Mouse (Mus musculus): Measurements from ENCODE around the gene Olfr1018. TPM values are rescaled to one million over a fixed set of nuclear protein-coding genes. Genes with fewer than 3 reads are reported as not detected.

Olfr1018 gene
- not detected for total RNA-seq (2021)

DNA sequence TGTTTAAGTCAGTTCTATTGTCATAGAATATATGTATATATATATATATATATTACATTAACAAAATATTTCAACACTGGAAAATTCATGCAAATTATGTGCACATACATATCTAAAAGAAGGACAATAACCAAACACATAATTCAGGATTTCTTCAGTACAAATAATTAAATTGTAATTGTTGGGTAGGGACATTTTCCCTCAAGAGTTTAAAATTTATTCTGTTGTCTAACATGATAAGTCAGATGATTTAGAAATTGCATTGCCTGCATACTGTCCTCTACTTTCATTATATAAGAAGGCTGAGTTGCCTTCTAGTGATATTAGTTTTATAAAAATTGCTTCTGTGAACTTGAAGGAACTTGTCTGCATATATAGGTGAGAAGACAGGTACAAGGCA lies at the start of gene Olfr1018:
TSS of gene Olfr1018 (plus strand) at position 301 of the 400 bp plus-strand sequence.
- no peak for DNase-seq

- DNase-seq: no peak
Observed at GRCm38 (mm10) chr2:85772413-85772812, 45.9 kb upstream of the Olfr1018 start, which contains the start of gene Olfr1014. TSS of gene Olfr1014 (plus strand) at chr2:85772713.

GRCm38 (mm10) chr2:85781717-85782116 lies 36.6 kb upstream of the Olfr1018 start, which contains the start of gene Olfr1015:
TSS of gene Olfr1015 (plus strand) at chr2:85782017.
- DNase-seq: no peak

- DNase-seq: no peak
Observed at GRCm38 (mm10) chr2:85792331-85792730, 25.9 kb upstream of the Olfr1018 start.

GRCm38 (mm10) chr2:85802444-85802843 lies 15.8 kb upstream of the Olfr1018 start, which contains the start of gene Olfr1016:
TSS of gene Olfr1016 (minus strand) at chr2:85802544.
- no peak for DNase-seq

- DNase-seq: no peak
Observed at GRCm38 (mm10) chr2:85804501-85804900, 13.8 kb upstream of the Olfr1018 start.

GRCm38 (mm10) chr2:85845383-85845782 lies 27.1 kb downstream of the Olfr1018 start, which contains the start of gene Olfr1019:
TSS of gene Olfr1019 (minus strand) at chr2:85845483.
- DNase-seq: no peak

GRCm38 (mm10) chr2:85846730-85847129 lies 28.5 kb downstream of the Olfr1018 start, which contains the start of gene Olfr1020:
TSS of gene Olfr1020 (plus strand) at chr2:85847030.
- DNase-seq: no peak

- DNase-seq: no peak
Observed at GRCm38 (mm10) chr2:85868294-85868693, 50.0 kb downstream of the Olfr1018 start, which contains the start of gene Olfr1022. TSS of gene Olfr1022 (plus strand) at chr2:85868594.

Other genes with a start within 250 kb of the Olfr1018 start
- gene Olfr996, start 239.3 kb upstream of the Olfr1018 start, total RNA-seq (2021): not detected
- not detected for gene Olfr998, start 229.5 kb upstream of the Olfr1018 start, total RNA-seq (2021)
- not detected for gene Olfr1000, start 206.6 kb upstream of the Olfr1018 start, total RNA-seq (2021)
- not detected for gene Olfr1002, start 167.8 kb upstream of the Olfr1018 start, total RNA-seq (2021)
- gene Olfr154, start 154.0 kb upstream of the Olfr1018 start, total RNA-seq (2021): not detected
- gene Olfr1006, start 139.7 kb upstream of the Olfr1018 start, total RNA-seq (2021): not detected
- not detected for gene Olfr1008, start 129.0 kb upstream of the Olfr1018 start, total RNA-seq (2021)
- gene Olfr1009, start 103.1 kb upstream of the Olfr1018 start, total RNA-seq (2021): not detected
- gene Olfr1012, start 55.7 kb upstream of the Olfr1018 start, total RNA-seq (2021): not detected
- gene Olfr1013, start 51.4 kb upstream of the Olfr1018 start, total RNA-seq (2021): not detected
- gene Olfr1014, start 45.8 kb upstream of the Olfr1018 start, total RNA-seq (2021): not detected
- not detected for gene Olfr1015, start 36.5 kb upstream of the Olfr1018 start, total RNA-seq (2021)
- gene Olfr1016, start 15.9 kb upstream of the Olfr1018 start, total RNA-seq (2021): not detected
- not detected for gene Olfr1019, start 27.0 kb downstream of the Olfr1018 start, total RNA-seq (2021)
- gene Olfr1020, start 28.6 kb downstream of the Olfr1018 start, total RNA-seq (2021): not detected
- gene Olfr1022, start 50.1 kb downstream of the Olfr1018 start, total RNA-seq (2021): not detected
- not detected for gene Olfr1023, start 67.2 kb downstream of the Olfr1018 start, total RNA-seq (2021)
- not detected for gene Olfr1024, start 86.6 kb downstream of the Olfr1018 start, total RNA-seq (2021)
- gene Olfr1025-ps1, start 96.7 kb downstream of the Olfr1018 start, total RNA-seq (2021): not detected
- gene Olfr1026, start 103.1 kb downstream of the Olfr1018 start, total RNA-seq (2021): not detected
- gene Olfr1028, start 132.0 kb downstream of the Olfr1018 start, total RNA-seq (2021): not detected
- not detected for gene Olfr1029, start 155.4 kb downstream of the Olfr1018 start, total RNA-seq (2021)
- not detected for gene Olfr1030, start 160.8 kb downstream of the Olfr1018 start, total RNA-seq (2021)
- not detected for gene Olfr1031, start 171.8 kb downstream of the Olfr1018 start, total RNA-seq (2021)
- gene Olfr1032, start 187.1 kb downstream of the Olfr1018 start, total RNA-seq (2021): not detected
- 1 to 10 TPM in 1 of 2 experiments, under 1 TPM in 1; 0.43 to 1.1 TPM for gene Olfr1033, start 202.2 kb downstream of the Olfr1018 start, total RNA-seq (2021)
- under 1 TPM in 1 of 2 experiments, not detected in 1; 0.07 TPM for gene Olfr1034, start 227.4 kb downstream of the Olfr1018 start, total RNA-seq (2021)

All from heart, postnatal 4 days (tissue).